In genomic region chr14:54617152-54617896, GRCm38 (mm10) we compare ENCODE assay signal across 8 mouse cellular contexts. TPM values are rescaled to one million over a fixed set of nuclear protein-coding genes. Genes with fewer than 3 reads are reported as not detected.
DNase-seq lines count a peak whose midpoint lies in the region; ATAC-seq and TF ChIP-seq lines count a peak whose summit lies in the region.

No protein-coding gene starts in this region.

- peak overlapping the region; percentile 67 for H3K27ac ChIP-seq in lung, embryonic 16.5 days (ENCODE audit: low read length)
- H3K27ac ChIP-seq in bone marrow, adult 2 months (ENCODE audit: control insufficient read depth, insufficient read depth, low read depth, low read length, poor library complexity) = peak overlapping the region; percentile 31
- H3K27ac ChIP-seq in forebrain, postnatal 0 days (ENCODE audit: low read depth, low read length) = peak overlapping the region; percentile 70
- H3K27ac ChIP-seq in liver, embryonic 15.5 days (replicated peaks) = peak overlapping the region; percentile 78
- peak overlapping the region; percentile 67 for H3K27ac ChIP-seq in stomach, embryonic 16.5 days (ENCODE audit: low read length)

- no peak for DNase-seq in lung, adult 18-20 months
- DNase-seq in forebrain, postnatal 0 days = peak; percentile 50
- DNase-seq in ovary, postnatal 14 days (ENCODE audit: low spot score) = no peak
- no peak for DNase-seq in spleen, adult 18-20 months

- no peaks in the 10 kb centered on the region for H3K9me3 ChIP-seq in lung, embryonic 16.5 days (ENCODE audit: control insufficient read depth, low read length)
- no peaks in the 10 kb centered on the region for H3K9me3 ChIP-seq in forebrain, postnatal 0 days (ENCODE audit: low read length)
- H3K9me3 ChIP-seq in liver, embryonic 15.5 days (replicated peaks) = no peaks in the 10 kb centered on the region
- no peaks in the 10 kb centered on the region for H3K9me3 ChIP-seq in stomach, embryonic 16.5 days (replicated peaks; ENCODE audit: control insufficient read depth, low read length)

- 2% methylated on average over 36 of the region's 38 CpGs for WGBS in lung, embryonic 16.5 days
- 2% methylated on average over 38 of the region's 38 CpGs for WGBS in bone marrow, adult 2 months
- 2% methylated on average over 36 of the region's 38 CpGs for WGBS in forebrain, postnatal 0 days
- 2% methylated on average over 38 of the region's 38 CpGs for WGBS in liver, embryonic 15.5 days (ENCODE audit: insufficient replicate concordance)
- 2% methylated on average over 38 of the region's 38 CpGs for WGBS in stomach, embryonic 16.5 days

- H3K9ac ChIP-seq in lung, embryonic 16.5 days (ENCODE audit: low read length) = peak overlapping the region; percentile 90
- peak overlapping the region; percentile 84 for H3K9ac ChIP-seq in forebrain, postnatal 0 days
- H3K9ac ChIP-seq in liver, embryonic 15.5 days = peak overlapping the region; percentile 83
- peak overlapping the region; percentile 95 for H3K9ac ChIP-seq in stomach, embryonic 16.5 days (ENCODE audit: low read length)

- peaks cover 19% of the 10 kb centered on the region for H3K36me3 ChIP-seq in lung, embryonic 16.5 days (ENCODE audit: control insufficient read depth, insufficient read depth, low read length)
- peaks cover 18% of the 10 kb centered on the region for H3K36me3 ChIP-seq in forebrain, postnatal 0 days (ENCODE audit: insufficient read depth)
- peaks cover 32% of the 10 kb centered on the region for H3K36me3 ChIP-seq in liver, embryonic 15.5 days (replicated peaks)
- H3K36me3 ChIP-seq in stomach, embryonic 16.5 days (ENCODE audit: control insufficient read depth, insufficient read depth, low read length) = 0 out of 2 replicates have a peak, but pooled peaks cover 4% of the 10 kb centered on the region

- peaks cover 7% of the 10 kb centered on the region for H3K4me1 ChIP-seq in lung, embryonic 16.5 days (replicated peaks; ENCODE audit: control insufficient read depth, insufficient read depth, low read length)
- H3K4me1 ChIP-seq in bone marrow, adult 2 months (ENCODE audit: control insufficient read depth, insufficient read depth, low read length) = no peaks in the 10 kb centered on the region
- 0 out of 2 replicates have a peak, but pooled peaks cover 5% of the 10 kb centered on the region for H3K4me1 ChIP-seq in forebrain, postnatal 0 days (ENCODE audit: insufficient read depth)
- peaks cover 21% of the 10 kb centered on the region for H3K4me1 ChIP-seq in liver, embryonic 15.5 days (replicated peaks)
- peaks cover 4% of the 10 kb centered on the region; the same call in 1 of the 2 replicates for H3K4me1 ChIP-seq in stomach, embryonic 16.5 days (ENCODE audit: control insufficient read depth, insufficient read depth, low read length)

- no peaks in the 10 kb centered on the region for H3K27me3 ChIP-seq in lung, embryonic 16.5 days (ENCODE audit: control insufficient read depth, insufficient read depth, low read depth, low read length)
- H3K27me3 ChIP-seq in forebrain, postnatal 0 days (ENCODE audit: insufficient read depth, low read length) = no peaks in the 10 kb centered on the region
- no peaks in the 10 kb centered on the region for H3K27me3 ChIP-seq in liver, embryonic 15.5 days
- H3K27me3 ChIP-seq in stomach, embryonic 16.5 days (ENCODE audit: control insufficient read depth, insufficient read depth, low read length) = no peaks in the 10 kb centered on the region

- peak; percentile 12; the same call in 1 of the 2 replicates for TF ChIP-seq CTCF in bone marrow, adult 2 months (IDR thresholded peaks at IDR 0.05; ENCODE audit: control insufficient read depth, insufficient read depth, low read length)
- peak; percentile 30; the same call in 1 of the 2 replicates for TF ChIP-seq CTCF in forebrain, postnatal 0 days (IDR thresholded peaks at IDR 0.05; ENCODE audit: low read depth)

- ATAC-seq in lung, embryonic 16.5 days (ENCODE audit: low read depth) = peak; percentile 58
- peak; percentile 69 for ATAC-seq in forebrain, postnatal 0 days
- peak; percentile 57 for ATAC-seq in liver, embryonic 15.5 days (ENCODE audit: insufficient read depth)
- peak; percentile 31 for ATAC-seq in stomach, embryonic 16.5 days (ENCODE audit: insufficient read depth, low FRiP score)

- peak overlapping the region; percentile 89 for H3K4me3 ChIP-seq in lung, embryonic 16.5 days (ENCODE audit: low read length)
- peak overlapping the region; percentile 80 for H3K4me3 ChIP-seq in bone marrow, adult 2 months (replicated peaks; ENCODE audit: control insufficient read depth, low read depth, low read length)
- H3K4me3 ChIP-seq in forebrain, postnatal 0 days (ENCODE audit: low read depth, low read length) = peak overlapping the region; percentile 60
- peak overlapping the region; percentile 87 for H3K4me3 ChIP-seq in liver, embryonic 15.5 days (replicated peaks)
- H3K4me3 ChIP-seq in stomach, embryonic 16.5 days (replicated peaks; ENCODE audit: low read length) = peak overlapping the region; percentile 91

- TF ChIP-seq POLR2A in bone marrow, adult 2 months (IDR thresholded peaks at IDR 0.05; ENCODE audit: borderline replicate concordance, control insufficient read depth, low read depth, low read length) = no peak

- peak overlapping the region; percentile 86 for H3K4me2 ChIP-seq in lung, embryonic 16.5 days (ENCODE audit: low read depth, low read length)
- H3K4me2 ChIP-seq in forebrain, postnatal 0 days (ENCODE audit: low read depth) = peak overlapping the region; percentile 70
- peak overlapping the region; percentile 75 for H3K4me2 ChIP-seq in liver, embryonic 15.5 days
- H3K4me2 ChIP-seq in stomach, embryonic 16.5 days (ENCODE audit: low read depth, low read length) = peak overlapping the region; percentile 61

RNA-seq across cellular contexts. Expression of gene Psmb5, which starts 0.5 kb away (rescaled TPM):
- 352 and 366 TPM in 2 replicates for polyA plus RNA-seq in lung, embryonic 16.5 days (2015; fragmentation: Nextera tagmentation; extraction: Ambion mirVana)
- 69.3 and 91.4 TPM in 2 replicates for polyA plus RNA-seq in bone marrow, adult 2 months (2011; ENCODE audit: insufficient read depth, insufficient read length, low replicate concordance, missing spikeins)
- total RNA-seq in forebrain, postnatal 0 days (2014; rRNA removed) = 180 and 239 TPM in 2 replicates
- polyA plus RNA-seq in forebrain, postnatal 0 days (2015; fragmentation: Nextera tagmentation; extraction: Ambion mirVana) = 420 and 499 TPM in 2 replicates
- 204 and 211 TPM in 2 replicates for polyA plus RNA-seq in liver, embryonic 15.5 days (2015; fragmentation: Nextera tagmentation; extraction: Ambion mirVana)
- polyA plus RNA-seq in stomach, embryonic 16.5 days (2015; fragmentation: Nextera tagmentation; extraction: Ambion mirVana) = 346 and 368 TPM in 2 replicates

RNA-seq across cellular contexts. Expression of gene Psmb11, which starts 3.9 kb away (rescaled TPM):
- 1.2 and 4.3 TPM in 2 replicates for polyA plus RNA-seq in lung, embryonic 16.5 days (2015; fragmentation: Nextera tagmentation; extraction: Ambion mirVana)
- 0.47 TPM in 1 of 2 replicates, not detected in the other for polyA plus RNA-seq in bone marrow, adult 2 months (2011; ENCODE audit: insufficient read depth, insufficient read length, low replicate concordance, missing spikeins)
- total RNA-seq in forebrain, postnatal 0 days (2014; rRNA removed) = under 0.01 TPM in 1 of 2 replicates, not detected in the other
- 0.04 and 0.08 TPM in 2 replicates for polyA plus RNA-seq in forebrain, postnatal 0 days (2015; fragmentation: Nextera tagmentation; extraction: Ambion mirVana)
- not detected in 2 replicates for polyA plus RNA-seq in liver, embryonic 15.5 days (2015; fragmentation: Nextera tagmentation; extraction: Ambion mirVana)
- not detected in 2 replicates for polyA plus RNA-seq in stomach, embryonic 16.5 days (2015; fragmentation: Nextera tagmentation; extraction: Ambion mirVana)

RNA-seq across cellular contexts. Expression of gene 4931414P19Rik, which starts 11.5 kb away (rescaled TPM):
- 11.6 and 12.7 TPM in 2 replicates for polyA plus RNA-seq in lung, embryonic 16.5 days (2015; fragmentation: Nextera tagmentation; extraction: Ambion mirVana)
- polyA plus RNA-seq in bone marrow, adult 2 months (2011; ENCODE audit: insufficient read depth, insufficient read length, low replicate concordance, missing spikeins) = 6.6 and 10.2 TPM in 2 replicates
- 6.5 and 12.8 TPM in 2 replicates for total RNA-seq in forebrain, postnatal 0 days (2014; rRNA removed)
- polyA plus RNA-seq in forebrain, postnatal 0 days (2015; fragmentation: Nextera tagmentation; extraction: Ambion mirVana) = 2.2 and 3.1 TPM in 2 replicates
- polyA plus RNA-seq in liver, embryonic 15.5 days (2015; fragmentation: Nextera tagmentation; extraction: Ambion mirVana) = 1.9 and 2.9 TPM in 2 replicates
- 8.2 and 9.0 TPM in 2 replicates for polyA plus RNA-seq in stomach, embryonic 16.5 days (2015; fragmentation: Nextera tagmentation; extraction: Ambion mirVana)

RNA-seq across cellular contexts. Expression of gene Gm17606, which starts 23.4 kb away (rescaled TPM):
- not detected in 2 replicates for polyA plus RNA-seq in lung, embryonic 16.5 days (2015; fragmentation: Nextera tagmentation; extraction: Ambion mirVana)
- not detected in 2 replicates for polyA plus RNA-seq in bone marrow, adult 2 months (2011; ENCODE audit: insufficient read depth, insufficient read length, low replicate concordance, missing spikeins)
- not detected in 2 replicates for total RNA-seq in forebrain, postnatal 0 days (2014; rRNA removed)
- not detected in 2 replicates for polyA plus RNA-seq in forebrain, postnatal 0 days (2015; fragmentation: Nextera tagmentation; extraction: Ambion mirVana)
- not detected in 2 replicates for polyA plus RNA-seq in liver, embryonic 15.5 days (2015; fragmentation: Nextera tagmentation; extraction: Ambion mirVana)
- polyA plus RNA-seq in stomach, embryonic 16.5 days (2015; fragmentation: Nextera tagmentation; extraction: Ambion mirVana) = not detected in 2 replicates

RNA-seq across cellular contexts. Expression of gene Cdh24, which starts 23.8 kb away (rescaled TPM):
- polyA plus RNA-seq in lung, embryonic 16.5 days (2015; fragmentation: Nextera tagmentation; extraction: Ambion mirVana) = 2.1 and 2.8 TPM in 2 replicates
- 4.1 and 7.0 TPM in 2 replicates for polyA plus RNA-seq in bone marrow, adult 2 months (2011; ENCODE audit: insufficient read depth, insufficient read length, low replicate concordance, missing spikeins)
- 15.6 and 21.7 TPM in 2 replicates for total RNA-seq in forebrain, postnatal 0 days (2014; rRNA removed)
- 3.8 and 4.6 TPM in 2 replicates for polyA plus RNA-seq in forebrain, postnatal 0 days (2015; fragmentation: Nextera tagmentation; extraction: Ambion mirVana)
- 0.16 and 0.35 TPM in 2 replicates for polyA plus RNA-seq in liver, embryonic 15.5 days (2015; fragmentation: Nextera tagmentation; extraction: Ambion mirVana)
- polyA plus RNA-seq in stomach, embryonic 16.5 days (2015; fragmentation: Nextera tagmentation; extraction: Ambion mirVana) = 1.6 and 2.2 TPM in 2 replicates
